Mouse (Mus musculus): ENCODE results near the gene 4933428G20Rik.

DNA sequence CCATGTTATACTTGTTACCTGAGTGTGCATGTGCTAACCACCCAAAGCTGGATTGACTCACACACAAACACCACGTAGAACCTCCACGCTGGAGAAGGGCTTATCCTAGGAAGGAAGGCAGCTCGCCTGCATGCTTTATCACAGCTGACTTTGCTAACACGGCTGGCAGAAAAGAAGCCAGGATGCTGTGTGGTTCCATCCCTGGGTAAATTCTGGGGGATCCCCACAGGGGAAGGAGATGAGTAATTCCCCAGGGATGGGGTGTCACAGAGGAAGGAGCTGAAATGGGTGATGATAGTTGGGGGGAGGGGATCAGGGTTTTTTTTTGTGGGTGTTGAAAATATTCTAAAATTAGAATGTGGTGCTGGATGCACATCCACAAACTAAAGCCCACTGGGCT lies 5.6 kb upstream of the 4933428G20Rik start:
- TF ChIP-seq CTCF (IDR thresholded peaks at IDR 0.05; ENCODE audit: low read depth, low read length), result no peak
- no peak for TF ChIP-seq GATA1 (IDR thresholded peaks at IDR 0.05; ENCODE audit: borderline replicate concordance, low read length)
- no peak for TF ChIP-seq GATA2 (IDR thresholded peaks at IDR 0.05; ENCODE audit: borderline replicate concordance, low read depth, low read length)
- TF ChIP-seq TAL1 (conservative IDR thresholded peaks at IDR 0.05; ENCODE audit: low read depth, low read length), result no peak
- TF ChIP-seq POLR2AphosphoS5 (IDR thresholded peaks at IDR 0.05; ENCODE audit: insufficient replicate concordance, low read depth, low read length), result no peak
